Mouse (Mus musculus) embryonic fibroblast, embryonic 13.5 days (primary cell): ENCODE measurements around the gene Zfp27. TPM values are rescaled to one million over a fixed set of nuclear protein-coding genes. Genes with fewer than 3 reads are reported as not detected.
"Not testable (repeated sequence)": the region's sequence is repeated elsewhere in the genome, so short reads cannot be mapped to it uniquely, and the experiment has no call there.

Experiments
- H3K27ac ChIP-seq: 2 replicates; pipeline ENCODE4 v1.5.1; 2012; ENCODE audit warnings: low read length, control low read depth, inconsistent platforms; ENCODE audit not compliant: insufficient read depth
- H3K4me1 ChIP-seq: 2 replicates; pipeline ENCODE4 v1.6.1; 2011; ENCODE audit warnings: low read length; ENCODE audit not compliant: control insufficient read depth, insufficient read depth
- H3K4me3 ChIP-seq: 2 replicates; pipeline ENCODE4 v1.5.1; 2011; ENCODE audit warnings: mild to moderate bottlenecking, control low read depth, low read length; ENCODE audit not compliant: insufficient read depth
- CTCF ChIP-seq: IDR thresholded peaks from 2 replicates; pipeline ENCODE4 v1.5.1; 2011; ENCODE audit warnings: mild to moderate bottlenecking, control low read depth, low read length, moderate library complexity, borderline replicate concordance; ENCODE audit not compliant: insufficient read depth
- POLR2A ChIP-seq: IDR thresholded peaks from 2 replicates; pipeline ENCODE4 v1.6.1; 2011; ENCODE audit warnings: low read depth, mild to moderate bottlenecking, control low read depth, low read length, moderate library complexity
- polyA plus RNA-seq: library from polyadenylated mRNA; stranded (reverse); fragments of >200 nt; gene quantifications from 2 replicates; pipeline ENCODE4 v1.2.4, GENCODE M21; 2011; ENCODE audit warnings: low read depth; ENCODE audit not compliant: missing spikeins, insufficient read length

The Zfp27 gene
- polyA plus RNA-seq, 1 experiment, result 11.0 TPM

- TF ChIP-seq CTCF (no peak), POLR2A (no peak)
- Histone ChIP-seq H3K4me1 (no peaks in the 10 kb centered on the region), H3K4me3 (no peak overlapping the region), H3K27ac (no peak overlapping the region)
These were observed 8.0 kb downstream of the Zfp27 start for GRCm38 (mm10) chr7:29898351-29898750.

- TF ChIP-seq CTCF, result no peak
- no peak for TF ChIP-seq POLR2A
- no peaks in the 10 kb centered on the region for H3K4me1 ChIP-seq
- H3K27ac ChIP-seq, result no peak overlapping the region
These were observed 13.6 kb downstream of the Zfp27 start for GRCm38 (mm10) chr7:29892756-29893155.

DNA sequence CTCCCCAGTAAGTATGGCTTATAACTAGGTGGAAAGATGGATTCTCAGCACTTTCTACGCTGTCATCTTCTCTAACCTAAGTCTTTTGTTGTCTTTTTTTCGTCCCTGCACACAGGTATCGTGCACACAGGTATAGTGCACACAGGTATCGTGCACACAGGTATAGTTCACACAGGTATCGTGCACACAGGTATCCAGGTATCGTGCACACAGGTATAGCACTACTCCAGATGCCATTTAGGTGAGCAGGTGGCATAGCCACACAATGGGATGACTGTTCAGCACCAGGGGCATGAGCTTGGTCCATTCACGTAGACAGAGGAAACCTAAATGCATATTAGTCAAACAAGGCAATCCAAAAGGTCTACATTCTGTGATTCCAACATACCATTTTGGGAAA is 15.9 kb downstream of the Zfp27 start:
- Histone ChIP-seq H3K4me1 (no peaks in the 10 kb centered on the region), H3K27ac (no peak overlapping the region), H3K4me3 (no peak overlapping the region)
- TF ChIP-seq POLR2A (no peak), CTCF (no peak)

More at GRCm38 (mm10) chr7:29892756-29893155, 13.6 kb downstream of the Zfp27 start:
- H3K4me3 ChIP-seq, result no peak overlapping the region

GRCm38 (mm10) chr7:29880916-29881315 is 25.5 kb downstream of the Zfp27 start:
- Histone ChIP-seq H3K27ac (no peak overlapping the region), H3K4me3 (no peak overlapping the region), H3K4me1 (no peaks in the 10 kb centered on the region)
- no peak for TF ChIP-seq CTCF
- no peak for TF ChIP-seq POLR2A

DNA sequence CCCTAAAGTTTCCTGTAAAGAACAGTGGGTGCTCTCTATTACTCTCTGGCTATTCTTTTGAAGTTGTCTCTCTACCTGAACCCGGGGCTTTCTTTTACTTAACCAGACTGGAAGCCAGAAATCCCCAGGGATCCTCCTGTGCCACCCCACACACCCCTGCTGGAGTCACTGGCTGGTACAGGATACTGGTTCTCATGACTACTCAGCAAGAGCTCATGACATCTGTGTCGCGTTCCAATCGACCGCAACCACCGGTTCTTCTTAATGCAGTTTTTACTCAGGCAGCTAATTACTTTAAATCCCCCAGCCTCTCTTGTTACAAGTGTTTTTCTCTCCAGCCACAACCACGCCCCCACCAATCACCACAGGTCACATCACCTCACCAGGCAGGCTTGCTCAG is 26.3 kb downstream of the Zfp27 start:
- H3K4me3 ChIP-seq, result no peak overlapping the region
- H3K27ac ChIP-seq, result no peak overlapping the region
- H3K4me1 ChIP-seq, result no peaks in the 10 kb centered on the region
- TF ChIP-seq CTCF (no peak), POLR2A (no peak)

DNA sequence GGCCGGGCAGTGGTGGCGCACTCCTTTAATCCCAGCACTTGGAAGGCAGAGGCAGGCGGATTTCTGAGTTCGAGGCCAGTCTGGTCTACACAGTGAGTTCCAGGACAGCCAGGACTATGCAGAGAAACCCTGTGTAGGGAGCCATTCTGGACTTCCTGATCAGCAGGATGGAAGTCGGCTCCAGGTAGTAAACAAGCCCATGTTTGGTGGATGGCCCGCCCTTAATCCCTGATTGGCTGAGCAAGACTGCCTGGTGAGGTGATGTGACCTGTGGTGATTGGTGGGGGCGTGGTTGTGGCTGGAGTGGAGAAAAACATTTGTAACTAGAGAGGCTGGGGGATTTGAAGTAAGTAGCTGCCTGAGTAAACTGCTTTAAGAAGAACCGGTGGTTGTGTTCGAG is 28.8 kb downstream of the Zfp27 start:
- not testable (repeated sequence) for H3K27ac ChIP-seq, H3K4me3 ChIP-seq, H3K4me1 ChIP-seq

- H3K27ac ChIP-seq, result no peak overlapping the region
- H3K4me1 ChIP-seq, result no peaks in the 10 kb centered on the region
- TF ChIP-seq POLR2A, result no peak
- no peak for TF ChIP-seq CTCF
- H3K4me3 ChIP-seq, result no peak overlapping the region
These were observed 32.1 kb downstream of the Zfp27 start for GRCm38 (mm10) chr7:29874256-29874655.

DNA sequence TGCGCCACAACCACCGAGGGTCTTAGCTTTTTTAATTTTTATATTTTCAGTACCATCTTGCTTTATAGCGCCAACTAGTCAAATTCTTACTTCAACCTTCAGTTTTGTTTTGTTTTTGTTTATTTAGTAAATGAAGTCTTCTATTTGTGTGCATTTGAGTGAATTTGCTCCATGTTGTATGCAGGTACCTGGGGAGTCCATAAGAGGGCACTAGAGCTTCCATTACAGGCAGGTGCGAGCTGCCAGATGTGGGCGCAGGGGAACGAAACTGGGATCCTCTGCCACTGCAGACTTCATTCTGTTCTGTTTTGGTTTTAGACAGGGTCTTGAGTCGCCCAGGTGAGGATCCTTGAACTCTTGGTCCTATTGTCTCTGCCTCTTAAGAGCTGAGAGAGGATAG is 44.7 kb downstream of the Zfp27 start:
- no peak overlapping the region for H3K4me3 ChIP-seq
- no peak overlapping the region for H3K27ac ChIP-seq
- H3K4me1 ChIP-seq, result no peaks in the 10 kb centered on the region; the same call in 1 of the 2 replicates
- TF ChIP-seq POLR2A (no peak), CTCF (no peak)

GRCm38 (mm10) chr7:29859532-29860517 is 46.5 kb downstream of the Zfp27 start, which contains the start of gene Zfp420:
Gene Zfp420, plus strand, starts transcription at chr7:29859979.
- TF ChIP-seq CTCF (peak; percentile 8; the same call in 1 of the 2 replicates), POLR2A (peak; percentile 89)
- peak within 1 kb of the TSS; percentile 47 for H3K4me3 ChIP-seq
- H3K4me1 ChIP-seq, result no peaks in the 10 kb centered on the region; the same call in 1 of the 2 replicates
- no peak within 1 kb of the TSS for H3K27ac ChIP-seq

DNA sequence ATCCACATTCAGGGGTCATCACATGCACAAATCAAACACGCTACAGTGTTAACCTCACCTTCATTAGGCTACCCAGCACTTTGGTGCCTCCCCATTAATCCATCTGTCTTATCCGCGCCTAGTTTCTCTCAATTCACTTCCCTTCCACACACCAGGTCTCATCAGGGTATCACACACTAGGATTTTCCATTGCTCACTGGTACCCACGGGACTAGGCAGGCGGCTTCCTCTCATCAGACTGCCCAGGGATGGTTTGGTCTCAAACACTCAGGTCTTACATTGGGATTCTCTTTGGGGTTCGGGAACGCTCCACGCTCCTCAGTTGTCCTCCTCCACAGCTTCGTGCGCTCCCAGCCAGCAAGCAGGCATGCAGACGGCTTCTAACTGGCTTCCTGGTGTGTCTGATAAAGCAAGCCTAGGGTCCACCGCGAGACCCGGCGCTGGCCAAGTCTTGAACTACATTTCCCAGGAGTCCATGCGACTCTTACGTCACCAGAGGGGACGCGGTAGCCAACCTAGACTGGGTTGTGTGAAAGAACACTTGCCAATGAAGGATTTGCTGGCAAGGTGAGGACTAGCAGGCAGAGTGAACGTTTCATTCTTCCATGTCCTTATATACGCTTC is 53.0 kb downstream of the Zfp27 start, which contains the start of gene Zfp940:
Gene Zfp940, minus strand, starts transcription at position 451 of the 624 bp plus-strand sequence.
- Histone ChIP-seq H3K4me1 (no peaks in the 10 kb centered on the region), H3K4me3 (peak within 1 kb of the TSS; percentile 61), H3K27ac (no peak within 1 kb of the TSS)
- TF ChIP-seq CTCF (no peak), POLR2A (peak; percentile 69)

- Histone ChIP-seq H3K27ac (no peak overlapping the region), H3K4me3 (peak overlapping the region; percentile 61), H3K4me1 (no peaks in the 10 kb centered on the region)
- no peak for TF ChIP-seq POLR2A
- no peak for TF ChIP-seq CTCF
These were observed 53.5 kb downstream of the Zfp27 start for GRCm38 (mm10) chr7:29852831-29853218.
